Mouse (Mus musculus) cortical plate, adult 2 months (tissue): Measurements from ENCODE around the gene Gpr183.

Experiments
- CTCF ChIP-seq: fragments of 200-500 bp; IDR thresholded peaks from 2 replicates; pipeline ENCODE4 v1.5.1; 2011; ENCODE audit warnings: mild to moderate bottlenecking, control low read depth, low read length; ENCODE audit not compliant: insufficient read depth; ENCODE audit errors: extremely low read depth
- POLR2A ChIP-seq: fragments of 200-500 bp; IDR thresholded peaks from 2 replicates; pipeline ENCODE4 v1.6.1; 2011; ENCODE audit warnings: mild to moderate bottlenecking, low read length, control low read depth; ENCODE audit not compliant: insufficient read depth; ENCODE audit errors: extremely low read depth

GRCm38 (mm10) chr14:121965461-121965860, 466 bp upstream of the Gpr183 start:
- TF ChIP-seq CTCF: no peak
- no peak for TF ChIP-seq POLR2A
